Mouse (Mus musculus): ENCODE results near the gene Ephx3. TPM values are rescaled to one million over a fixed set of nuclear protein-coding genes. Genes with fewer than 3 reads are reported as not detected.

Gene Ephx3
- polyA plus RNA-seq, 1 experiment, result not detected

- Histone ChIP-seq H3K4me1 (ENCODE audit: control insufficient read depth) (no peaks in the 10 kb centered on the region), H3K27me3 (ENCODE audit: control insufficient read depth) (peaks cover 11% of the 10 kb centered on the region), H3K36me3 (ENCODE audit: control insufficient read depth) (no peaks in the 10 kb centered on the region), H3K4me3 (replicated peaks) (no peak overlapping the region), H3K9me3 (ENCODE audit: control insufficient read depth, low read length) (no peaks in the 10 kb centered on the region)
- no peak for TF ChIP-seq GATA1 (IDR thresholded peaks at IDR 0.05; ENCODE audit: low read length)
- no peak for TF ChIP-seq TAL1 (IDR thresholded peaks at IDR 0.05; ENCODE audit: low read length)
Measured at GRCm38 (mm10) chr17:32183017-32183416, 6.3 kb downstream of the Ephx3 start.

GRCm38 (mm10) chr17:32179621-32180491, 9.5 kb downstream of the Ephx3 start:
- no peak for TF ChIP-seq GATA1 (IDR thresholded peaks at IDR 0.05; ENCODE audit: low read length)
- TF ChIP-seq TAL1 (IDR thresholded peaks at IDR 0.05; ENCODE audit: low read length), result no peak
- H3K27me3 ChIP-seq (ENCODE audit: control insufficient read depth), result peaks cover 3% of the 10 kb centered on the region; the same call in 1 of the 2 replicates
- no peaks in the 10 kb centered on the region for H3K4me1 ChIP-seq (ENCODE audit: control insufficient read depth)
- H3K36me3 ChIP-seq (ENCODE audit: control insufficient read depth), result no peaks in the 10 kb centered on the region
- H3K4me3 ChIP-seq (replicated peaks), result no peak overlapping the region
- no peaks in the 10 kb centered on the region for H3K9me3 ChIP-seq (ENCODE audit: control insufficient read depth, low read length)

- Histone ChIP-seq H3K4me1 (ENCODE audit: control insufficient read depth) (no peaks in the 10 kb centered on the region), H3K9me3 (ENCODE audit: control insufficient read depth, low read length) (no peaks in the 10 kb centered on the region), H3K36me3 (ENCODE audit: control insufficient read depth) (no peaks in the 10 kb centered on the region), H3K27me3 (ENCODE audit: control insufficient read depth) (peaks cover 3% of the 10 kb centered on the region; the same call in 1 of the 2 replicates), H3K4me3 (replicated peaks) (no peak overlapping the region)
- TF ChIP-seq GATA1 (IDR thresholded peaks at IDR 0.05; ENCODE audit: low read length) (no peak), TAL1 (IDR thresholded peaks at IDR 0.05; ENCODE audit: low read length) (no peak)
Measured at GRCm38 (mm10) chr17:32176919-32177318, 12.4 kb downstream of the Ephx3 start.

GRCm38 (mm10) chr17:32173166-32173565, 16.2 kb downstream of the Ephx3 start:
- no peak overlapping the region for H3K4me3 ChIP-seq (replicated peaks)
- no peaks in the 10 kb centered on the region for H3K36me3 ChIP-seq (ENCODE audit: control insufficient read depth)
- no peaks in the 10 kb centered on the region for H3K9me3 ChIP-seq (ENCODE audit: control insufficient read depth, low read length)
- H3K27me3 ChIP-seq (ENCODE audit: control insufficient read depth), result peaks cover 7% of the 10 kb centered on the region
- H3K4me1 ChIP-seq (ENCODE audit: control insufficient read depth), result peaks cover 18% of the 10 kb centered on the region
- TF ChIP-seq GATA1 (IDR thresholded peaks at IDR 0.05; ENCODE audit: low read length) (no peak), TAL1 (IDR thresholded peaks at IDR 0.05; ENCODE audit: low read length) (0 out of 3 replicates have a peak, but pooled peaks have one; percentile 18)

- no peak overlapping the region for H3K4me3 ChIP-seq (replicated peaks)
- H3K27me3 ChIP-seq (ENCODE audit: control insufficient read depth), result peaks cover 14% of the 10 kb centered on the region
- H3K4me1 ChIP-seq (ENCODE audit: control insufficient read depth), result peaks cover 18% of the 10 kb centered on the region
- no peaks in the 10 kb centered on the region for H3K9me3 ChIP-seq (ENCODE audit: control insufficient read depth, low read length)
- no peak for TF ChIP-seq GATA1 (IDR thresholded peaks at IDR 0.05; ENCODE audit: low read length)
- TF ChIP-seq TAL1 (IDR thresholded peaks at IDR 0.05; ENCODE audit: low read length), result no peak
- no peaks in the 10 kb centered on the region for H3K36me3 ChIP-seq (ENCODE audit: control insufficient read depth)
Measured at GRCm38 (mm10) chr17:32172485-32172884, 16.9 kb downstream of the Ephx3 start.

- no peak for TF ChIP-seq GATA1 (IDR thresholded peaks at IDR 0.05; ENCODE audit: low read length)
- TF ChIP-seq TAL1 (IDR thresholded peaks at IDR 0.05; ENCODE audit: low read length), result no peak
Measured at GRCm38 (mm10) chr17:32169518-32170225, 19.7 kb downstream of the Ephx3 start.

GRCm38 (mm10) chr17:32166687-32167086, 22.7 kb downstream of the Ephx3 start, which contains the start of gene Notch3:
Gene Notch3 (minus strand): TSS chr17:32166852.
- Histone ChIP-seq H3K4me3 (replicated peaks) (peak within 1 kb of the TSS; percentile 15), H3K27me3 (ENCODE audit: control insufficient read depth) (peaks cover 68% of the 10 kb centered on the region), H3K4me1 (ENCODE audit: control insufficient read depth) (peaks cover 38% of the 10 kb centered on the region)

More at GRCm38 (mm10) chr17:32169518-32170225, 19.7 kb downstream of the Ephx3 start:
- H3K4me1 ChIP-seq (ENCODE audit: control insufficient read depth), result peaks cover 33% of the 10 kb centered on the region
- H3K9me3 ChIP-seq (ENCODE audit: control insufficient read depth, low read length), result peaks cover 2% of the 10 kb centered on the region; the same call in 1 of the 2 replicates
- H3K4me3 ChIP-seq (replicated peaks), result no peak overlapping the region
- H3K36me3 ChIP-seq (ENCODE audit: control insufficient read depth), result no peaks in the 10 kb centered on the region
- peaks cover 42% of the 10 kb centered on the region for H3K27me3 ChIP-seq (ENCODE audit: control insufficient read depth)

GRCm38 (mm10) chr17:32165803-32166595, 23.4 kb downstream of the Ephx3 start:
- Histone ChIP-seq H3K9me3 (ENCODE audit: control insufficient read depth, low read length) (peaks cover 6% of the 10 kb centered on the region; the same call in 1 of the 2 replicates), H3K36me3 (ENCODE audit: control insufficient read depth) (no peaks in the 10 kb centered on the region), H3K4me1 (ENCODE audit: control insufficient read depth) (peaks cover 38% of the 10 kb centered on the region), H3K4me3 (replicated peaks) (peak overlapping the region; percentile 15), H3K27me3 (ENCODE audit: control insufficient read depth) (peaks cover 75% of the 10 kb centered on the region)
- no peak for TF ChIP-seq TAL1 (IDR thresholded peaks at IDR 0.05; ENCODE audit: low read length)
- TF ChIP-seq GATA1 (IDR thresholded peaks at IDR 0.05; ENCODE audit: low read length), result no peak

More at GRCm38 (mm10) chr17:32166687-32167086, 22.7 kb downstream of the Ephx3 start, which contains the start of gene Notch3:
- Histone ChIP-seq H3K9me3 (ENCODE audit: control insufficient read depth, low read length) (peaks cover 6% of the 10 kb centered on the region; the same call in 1 of the 2 replicates), H3K36me3 (ENCODE audit: control insufficient read depth) (no peaks in the 10 kb centered on the region)
- TF ChIP-seq GATA1 (IDR thresholded peaks at IDR 0.05; ENCODE audit: low read length) (no peak), TAL1 (IDR thresholded peaks at IDR 0.05; ENCODE audit: low read length) (no peak)
